Mouse (Mus musculus) central nervous system, embryonic 11.5 days (tissue): ENCODE data around the gene Il1f8. TPM values are rescaled to one million over a fixed set of nuclear protein-coding genes. Genes with fewer than 3 reads are reported as not detected.

Experiments used
- polyA plus RNA-seq: library from polyadenylated mRNA; depleted of rRNA; stranded (reverse); fragments of >200 nt; gene quantifications from 2 replicates; pipeline ENCODE4 v1.2.3, GENCODE M21; 2012; rRNA removed

Il1f8 gene
- polyA plus RNA-seq = not detected in 2 replicates

DNA sequence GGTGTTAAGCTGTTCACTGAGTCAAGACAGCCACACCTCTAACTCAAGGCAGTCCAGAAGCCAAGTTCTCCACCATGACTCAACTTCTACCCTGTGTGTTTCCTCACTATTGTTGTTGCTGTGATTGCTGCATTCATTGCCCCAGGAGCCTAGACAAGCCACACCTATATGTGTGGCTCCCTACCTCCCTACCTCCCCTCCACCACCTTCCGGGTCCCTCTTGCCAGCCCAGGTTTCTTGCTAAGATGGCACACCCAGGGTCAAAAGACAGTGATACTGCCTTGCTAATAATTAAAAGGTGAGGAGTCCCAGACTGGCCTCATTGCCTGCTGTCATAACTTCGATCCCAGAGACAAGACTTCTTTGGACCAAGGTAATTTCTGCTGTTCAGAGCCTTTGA lies at the start of gene Il1f8:
Il1f8 (plus strand) TSS at position 301 of the 400 bp plus-strand sequence.

DNA sequence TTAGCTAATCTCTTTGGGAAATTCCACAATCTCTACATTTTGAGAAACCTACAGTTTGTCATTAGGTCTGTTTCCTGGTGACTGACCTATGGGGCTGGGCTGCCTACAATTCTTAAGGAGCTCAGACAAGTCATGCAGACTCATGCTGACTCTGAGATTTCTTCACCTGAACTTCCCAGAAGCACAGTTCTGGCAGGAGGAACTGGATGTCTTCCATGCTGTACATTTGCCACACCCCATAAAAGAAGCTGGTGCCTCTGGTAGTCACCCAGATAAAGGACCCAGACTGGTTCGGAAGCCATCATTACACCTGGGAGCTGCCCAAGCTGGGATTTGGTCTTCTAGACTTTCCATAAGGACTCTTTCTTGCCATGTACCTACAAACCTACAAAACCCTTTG lies 33.2 kb downstream of the Il1f8 start, which contains the start of gene Il1f9:
Il1f9 (plus strand) TSS at position 301 of the 400 bp plus-strand sequence.

Other genes starting within 250 kb of the Il1f8 start
- 0.56 and 0.75 TPM in 2 replicates for gene Hnmt, start 103.8 kb upstream of the Il1f8 start, polyA plus RNA-seq
- not detected in 2 replicates for gene Tbpl2, start 56.6 kb upstream of the Il1f8 start, polyA plus RNA-seq
- not detected in 2 replicates for gene Il1f9, start 33.3 kb downstream of the Il1f8 start, polyA plus RNA-seq
- gene Il1f6, start 62.3 kb downstream of the Il1f8 start, polyA plus RNA-seq = not detected in 2 replicates
- gene Il1f5, start 123.8 kb downstream of the Il1f8 start, polyA plus RNA-seq = not detected in 2 replicates
- not detected in 2 replicates for gene Il1f10, start 138.0 kb downstream of the Il1f8 start, polyA plus RNA-seq
- 0.07 and 0.26 TPM in 2 replicates for gene Il1rn, start 183.7 kb downstream of the Il1f8 start, polyA plus RNA-seq
- gene Psd4, start 214.4 kb downstream of the Il1f8 start, polyA plus RNA-seq = 1.5 and 1.6 TPM in 2 replicates